Mouse (Mus musculus) adrenal gland, adult (tissue): Measurements from ENCODE around the gene Plod1.

Experiments used
- DNase-seq, 2 experiments: peaks; one replicate each; pipeline ENCODE4 v3.0.0; 2022 to 2023; ENCODE audit warnings: low spot score in 1 of 2; ENCODE audit not compliant: inconsistent age in 2 of 2

The Plod1 gene

DNA sequence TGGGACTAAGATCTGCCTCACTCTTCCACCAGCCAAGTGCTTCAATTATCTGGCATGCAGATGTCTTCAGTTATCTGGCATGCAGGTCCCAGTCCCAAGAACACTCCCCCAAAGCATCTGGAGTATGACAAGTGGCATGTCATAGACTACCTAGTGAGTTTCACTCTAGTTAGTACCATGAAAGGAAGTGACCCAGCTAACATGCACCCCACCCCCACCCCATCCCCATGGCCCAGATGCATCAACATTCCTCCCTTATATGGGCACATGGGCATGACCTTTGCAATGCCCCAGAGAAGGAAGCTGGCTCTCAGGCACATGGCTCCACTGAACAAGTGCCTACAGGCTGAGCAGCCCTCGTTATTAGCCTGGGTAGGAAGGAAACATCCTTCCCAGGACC, 40.2 kb downstream of the Plod1 start:
- DNase-seq, result no peak

DNA sequence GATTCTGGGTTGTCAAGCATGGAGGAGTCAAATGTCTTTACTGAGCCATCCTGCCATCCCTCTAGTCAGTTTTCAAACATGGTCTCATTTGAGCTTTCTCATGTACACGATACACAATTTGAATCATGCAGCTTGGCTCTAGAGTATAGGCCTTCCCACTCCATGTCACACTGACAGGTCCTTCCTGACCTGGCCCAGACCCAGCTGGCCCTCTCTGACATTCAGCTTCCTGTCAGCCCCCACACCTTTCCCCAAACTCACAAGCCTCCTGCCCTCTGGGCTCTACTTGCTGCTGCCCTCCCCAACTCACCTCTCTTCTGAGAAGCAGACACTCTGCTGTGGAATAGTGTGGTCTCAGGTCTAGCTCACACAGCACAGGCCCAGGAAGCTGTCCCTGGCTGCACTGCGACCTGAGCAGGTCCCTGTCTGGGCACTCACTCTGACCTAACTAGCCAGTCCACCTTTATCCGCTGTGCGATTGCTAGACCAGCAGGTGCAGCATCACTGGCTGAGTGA, 40.7 kb downstream of the Plod1 start:
- no peak for DNase-seq

DNA sequence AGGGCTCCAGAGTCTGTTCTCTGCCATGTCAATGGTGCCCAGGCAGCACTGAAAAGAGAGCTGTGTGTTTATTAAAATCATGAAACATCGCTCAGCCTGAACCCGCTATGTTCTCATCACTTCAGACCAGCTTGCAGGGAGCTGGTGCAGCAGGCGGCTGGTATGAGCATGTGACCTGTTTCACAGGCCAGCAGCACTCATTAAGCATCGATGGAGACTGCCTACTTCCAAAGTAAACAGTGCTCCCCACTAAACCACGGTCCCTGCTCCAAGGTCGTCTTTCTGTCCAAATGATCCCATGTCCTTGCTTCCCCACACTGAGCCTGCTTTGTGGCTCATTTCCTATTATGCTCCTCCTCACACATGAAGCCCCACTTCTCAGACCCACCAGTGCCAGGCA, 46.2 kb downstream of the Plod1 start:
- peak in 1 of 2 experiments; percentile 74 for DNase-seq

DNA sequence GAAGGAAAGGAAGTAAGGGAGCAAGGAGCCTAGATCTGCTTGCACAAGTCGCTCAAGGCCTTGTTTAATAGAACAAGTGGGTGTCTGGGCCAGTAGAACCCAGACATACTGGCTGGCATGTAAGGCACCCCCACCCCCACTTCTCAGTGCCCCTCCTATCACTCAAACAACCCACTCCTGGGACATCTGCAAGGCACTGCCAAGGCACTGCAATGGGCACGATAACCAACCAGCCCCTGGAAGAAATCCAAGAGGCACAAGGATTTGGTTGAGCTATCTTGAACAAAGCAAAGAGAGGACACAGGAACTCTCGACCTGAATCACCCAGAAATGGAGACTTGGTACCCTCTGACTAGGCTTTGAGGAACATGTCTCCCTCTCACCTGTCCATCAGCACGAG, 48.3 kb downstream of the Plod1 start:
- no peak for DNase-seq

DNA sequence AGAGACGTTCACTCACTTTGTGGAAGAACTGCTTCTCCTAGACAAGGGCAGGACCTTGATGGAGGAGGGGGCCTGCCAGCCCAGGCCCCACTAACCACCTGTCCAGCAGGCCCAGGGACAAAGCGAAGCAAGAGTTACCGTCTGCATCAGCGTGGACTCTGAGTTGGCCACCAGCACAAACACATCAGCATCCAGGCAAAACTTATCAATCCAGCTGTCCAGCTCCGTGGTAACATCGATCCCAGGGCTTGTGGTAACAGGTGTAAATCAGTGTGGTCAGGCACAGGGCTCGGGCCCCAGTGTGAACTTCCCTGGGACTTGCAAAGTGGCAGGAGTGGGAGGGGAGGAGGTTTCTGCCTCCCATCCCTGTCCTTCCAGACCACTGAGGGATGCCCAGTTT, 49.3 kb downstream of the Plod1 start:
- no peak for DNase-seq

DNA sequence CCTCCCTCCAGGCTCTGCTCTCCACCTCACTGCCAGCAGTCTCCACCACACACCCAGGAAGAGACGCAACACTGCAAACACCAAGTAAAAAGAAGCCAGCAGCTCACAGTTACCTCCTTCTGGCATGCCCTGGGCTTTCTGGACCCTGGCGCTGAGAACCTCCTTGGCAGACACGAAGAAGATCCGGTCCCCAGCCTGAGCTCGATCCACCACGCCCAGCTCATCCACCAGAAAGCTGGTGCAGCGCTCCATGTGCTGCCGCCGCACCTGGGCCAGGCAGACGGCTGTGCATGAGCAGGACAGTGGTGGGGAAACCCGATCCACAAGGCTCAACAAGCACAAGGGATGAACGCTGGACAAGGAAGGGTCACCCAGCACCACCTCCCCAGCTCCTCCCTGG, 50.4 kb downstream of the Plod1 start:
- no peak for DNase-seq

DNA sequence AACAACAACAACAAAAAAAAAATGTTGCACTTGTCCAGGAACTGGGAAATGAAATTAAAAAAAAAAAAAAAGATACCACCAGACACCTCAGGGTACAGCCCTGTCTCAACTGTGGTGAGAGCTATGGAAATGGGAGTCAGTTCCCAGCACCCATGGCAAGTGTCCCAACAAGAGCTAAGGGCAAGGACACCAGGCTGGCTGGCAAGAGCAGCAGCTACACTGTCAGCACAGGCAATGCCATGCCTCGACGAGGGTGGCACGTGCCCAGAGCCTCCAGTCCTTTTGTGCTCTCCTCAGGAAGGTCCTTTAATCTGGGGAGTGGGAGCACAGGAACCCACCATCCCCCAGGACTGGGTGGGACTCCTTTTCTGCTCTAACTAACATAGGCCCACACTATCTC, 52.4 kb downstream of the Plod1 start:
- DNase-seq, result peak in 1 of 2 experiments; percentile 72

DNA sequence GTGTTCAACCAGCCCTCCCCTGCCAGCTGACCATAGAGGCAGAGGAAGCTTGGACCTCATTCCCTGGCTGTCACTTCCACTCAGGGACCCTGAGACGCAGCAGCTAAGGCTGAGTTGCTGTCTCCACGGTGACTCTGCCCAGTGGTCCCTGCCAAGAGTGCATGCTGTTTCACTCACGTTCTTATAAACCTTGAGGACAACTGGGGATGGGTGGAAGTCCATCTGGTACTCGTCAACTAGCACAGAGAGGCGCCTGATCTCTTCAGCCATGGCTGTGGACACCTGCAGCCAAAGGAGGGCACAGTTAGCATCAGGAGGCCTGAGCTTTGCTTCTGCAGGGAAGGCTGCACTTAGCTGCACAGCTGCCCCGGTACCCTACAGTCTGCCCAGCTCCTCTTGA, 53.5 kb downstream of the Plod1 start:
- no peak for DNase-seq

DNA sequence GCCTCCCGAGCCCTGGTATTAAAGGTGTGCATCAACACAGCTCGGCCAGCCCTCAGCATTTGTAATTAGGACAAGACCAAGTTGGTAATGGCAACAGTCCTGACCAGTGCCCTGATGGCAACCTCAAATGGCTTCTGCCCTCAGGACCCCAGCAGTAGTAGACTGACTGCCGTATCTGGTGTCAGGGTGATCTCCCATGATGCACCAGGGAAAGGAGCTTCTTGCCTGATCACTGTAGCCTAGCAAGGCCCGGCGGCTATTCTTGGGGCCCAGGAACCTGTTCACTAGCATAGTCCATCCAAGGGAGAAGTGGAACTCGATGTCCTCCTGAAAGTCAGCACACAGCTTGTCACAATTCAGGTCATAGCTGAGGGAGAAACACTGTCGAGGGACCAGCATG, 54.8 kb downstream of the Plod1 start:
- no peak for DNase-seq

DNA sequence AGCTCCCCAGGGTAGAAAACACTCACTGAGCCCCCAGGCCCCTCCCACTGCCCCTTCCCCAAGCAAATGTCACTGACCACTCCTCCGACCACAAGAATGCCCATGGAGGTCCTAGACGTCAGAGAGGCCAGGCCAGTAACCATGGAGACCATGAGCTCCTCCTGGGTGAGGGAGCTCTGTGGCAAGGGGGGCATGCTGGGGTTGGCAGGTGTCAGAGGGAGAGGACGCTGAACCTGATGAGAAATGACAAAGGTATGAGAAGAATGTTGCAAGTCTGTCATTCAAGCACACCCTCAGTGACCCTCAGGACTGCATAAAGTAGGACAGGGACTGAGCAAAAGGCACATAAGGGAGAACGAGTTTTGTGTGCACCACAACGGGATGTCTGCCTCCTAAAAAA, 56.7 kb downstream of the Plod1 start:
- DNase-seq, result no peak

DNA sequence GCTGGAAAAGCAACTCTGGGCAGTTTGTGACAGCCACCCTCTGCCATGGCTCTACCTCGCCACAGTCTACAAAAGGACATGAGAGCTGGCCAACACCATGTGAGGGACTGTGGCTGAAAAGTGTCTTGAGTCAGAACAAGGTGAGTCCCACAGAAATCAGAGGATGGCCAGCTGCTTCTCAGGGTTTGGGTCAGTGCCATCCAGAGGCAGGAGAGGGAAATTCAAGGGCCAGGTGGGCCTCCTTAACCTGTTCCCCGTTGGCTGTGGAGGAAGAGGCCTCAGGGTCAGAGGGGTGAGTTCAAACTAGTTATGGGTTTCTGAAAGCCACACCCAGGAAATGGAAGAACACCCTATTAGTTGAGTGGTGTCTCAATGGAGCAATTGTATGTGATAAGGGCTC, 57.1 kb downstream of the Plod1 start:
- DNase-seq, result no peak

DNA sequence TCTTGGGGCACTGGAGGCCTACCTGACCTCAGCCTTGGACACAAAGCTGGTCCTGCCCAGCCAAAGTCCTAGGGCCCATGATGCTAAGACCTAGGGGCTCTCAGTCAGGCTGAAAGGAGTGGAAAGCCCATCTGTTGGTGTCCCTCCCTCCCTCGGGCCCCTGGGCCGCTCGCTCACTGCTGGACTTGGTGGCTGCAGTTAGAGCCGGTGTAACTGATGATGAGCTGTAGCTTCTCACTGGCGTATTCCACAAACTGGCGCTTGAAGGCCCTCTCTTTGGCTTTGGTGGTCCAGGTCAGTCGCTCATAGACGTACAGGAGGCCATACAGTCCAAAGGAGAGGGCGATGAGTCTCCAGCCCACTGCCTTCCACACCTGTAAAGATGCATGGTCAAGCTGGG, 58.0 kb downstream of the Plod1 start:
- DNase-seq, result no peak

DNA sequence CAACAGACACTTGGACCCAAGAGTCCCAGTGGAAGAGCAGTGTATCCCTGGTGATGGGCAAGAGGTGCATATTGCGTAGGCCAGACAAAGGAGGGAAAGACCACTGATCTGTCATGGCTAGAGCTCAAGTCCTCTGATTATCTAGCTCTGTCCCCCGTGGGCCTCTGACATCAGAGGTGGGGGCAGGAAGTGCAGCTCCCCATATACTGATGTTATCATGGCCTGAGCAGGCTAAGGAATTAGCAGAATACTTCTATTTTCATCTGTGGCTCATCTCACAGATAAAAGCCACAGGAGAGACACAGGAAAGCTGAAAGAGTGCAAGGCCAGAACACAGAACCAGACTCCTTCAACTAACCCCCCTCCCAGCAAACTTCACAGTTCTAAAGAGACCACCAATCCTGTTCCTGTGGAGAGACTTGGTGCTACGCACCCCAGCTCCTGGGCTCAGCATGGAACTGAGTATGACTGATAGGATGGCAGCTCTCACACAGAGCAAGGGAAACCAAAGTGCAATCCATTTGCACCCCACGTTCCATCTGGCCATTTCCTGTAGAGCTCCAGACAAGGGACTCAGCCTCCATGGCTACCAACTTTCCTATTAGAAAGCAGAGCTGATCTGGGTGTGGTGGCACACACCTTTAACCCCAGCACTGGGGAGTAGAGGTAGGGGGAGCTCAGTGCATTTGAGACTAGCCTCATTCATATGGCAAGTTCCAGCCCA, 60.6 kb downstream of the Plod1 start:
- no peak for DNase-seq

DNA sequence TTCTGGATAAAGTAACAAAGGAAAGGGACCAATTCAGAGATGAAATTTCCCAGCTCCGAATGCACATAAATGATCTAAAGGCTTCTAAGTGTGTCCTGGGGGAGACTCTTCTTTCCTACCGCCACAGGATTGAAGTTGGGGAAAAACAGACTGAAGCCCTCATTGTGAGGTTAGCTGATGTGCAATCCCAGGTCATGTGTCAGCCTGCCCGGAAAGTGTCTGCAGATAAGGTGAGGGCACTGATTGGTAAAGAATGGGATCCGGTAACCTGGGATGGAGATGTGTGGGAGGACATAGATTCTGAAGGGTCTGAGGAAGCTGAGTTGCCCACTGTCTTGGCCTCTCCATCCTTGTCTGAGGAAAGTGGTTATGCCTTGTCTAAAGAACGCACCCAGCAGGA, 67.3 kb downstream of the Plod1 start:
- peak in 1 of 2 experiments; percentile 77 for DNase-seq

DNA sequence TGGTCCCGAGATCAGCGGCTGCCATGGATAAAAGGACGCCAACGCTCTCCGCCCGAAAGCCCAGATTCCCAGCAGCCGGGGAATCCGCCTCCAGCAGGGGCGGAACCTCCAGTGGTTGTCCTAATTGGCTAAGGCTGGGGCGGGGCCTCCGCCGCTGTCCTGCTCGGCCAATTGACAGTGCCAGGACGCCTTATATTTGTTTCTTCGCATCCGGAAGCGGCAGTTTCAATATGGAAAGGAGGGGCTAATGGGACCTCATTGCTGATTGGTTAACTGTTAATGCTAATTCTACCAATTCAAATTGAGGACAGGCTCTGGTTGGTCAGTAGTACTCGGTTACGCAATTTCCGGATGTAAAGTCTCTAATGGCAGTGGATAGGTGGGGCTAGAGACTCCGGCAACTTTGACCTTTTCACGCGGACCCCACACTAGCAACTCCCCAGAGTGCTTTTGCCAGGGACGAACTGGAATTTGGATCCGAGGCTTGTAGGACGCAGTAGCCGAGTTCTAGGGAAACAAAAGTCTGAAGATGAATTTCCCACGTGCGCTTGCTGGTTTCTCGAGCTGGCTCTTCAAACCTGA, 68.0 kb downstream of the Plod1 start, which contains the start of the genes Miip and Fv1:
Gene Miip (minus strand): TSS at position 367 of the 582 bp plus-strand sequence.
Gene Fv1 (plus strand): TSS at position 530 of the 582 bp plus-strand sequence.
- DNase-seq, result peak; percentile 97 to 98

DNA sequence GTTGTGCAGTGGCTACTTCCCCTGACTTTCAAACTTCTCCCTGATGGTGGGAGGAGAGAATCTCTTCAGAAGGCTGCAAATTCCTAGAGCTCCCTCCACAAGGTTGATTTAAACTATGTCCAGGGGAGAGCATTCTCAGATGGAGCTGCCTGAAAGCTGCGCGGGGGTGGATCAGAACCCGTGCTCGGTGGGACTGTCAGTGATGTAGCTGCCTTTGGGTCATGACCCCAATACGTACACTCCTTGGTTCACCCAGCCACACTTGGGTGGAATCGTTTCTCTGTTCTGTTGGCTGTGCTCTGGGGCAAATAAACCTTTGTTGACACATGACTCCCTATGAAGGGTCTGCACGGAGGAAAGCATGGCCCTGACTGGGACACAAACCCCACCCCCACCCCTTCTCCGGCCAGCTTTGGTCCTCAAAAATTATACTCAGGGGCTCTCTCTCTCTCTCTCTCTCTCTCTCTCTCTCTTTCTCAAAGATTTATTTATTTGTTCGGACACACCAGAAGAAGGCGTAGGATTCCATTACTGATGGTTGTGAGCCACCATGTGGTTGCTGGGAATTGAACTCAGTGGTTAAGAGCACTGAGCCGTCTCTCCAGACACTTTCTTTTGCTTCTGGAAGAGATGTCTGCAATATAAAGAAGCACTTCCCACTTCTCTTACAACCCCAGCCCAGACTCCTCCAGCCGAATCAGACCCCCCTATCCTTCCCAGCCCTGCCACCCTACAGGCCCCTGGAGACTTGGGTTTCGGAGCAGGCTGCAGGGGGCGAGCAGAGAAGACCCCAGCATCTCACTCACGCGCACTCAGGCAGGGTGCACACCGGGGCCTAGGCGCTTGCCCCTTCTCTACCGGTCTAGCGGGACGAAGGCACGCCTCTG, 68.8 kb downstream of the Plod1 start:
- peak in 1 of 2 experiments; percentile 72 for DNase-seq

DNA sequence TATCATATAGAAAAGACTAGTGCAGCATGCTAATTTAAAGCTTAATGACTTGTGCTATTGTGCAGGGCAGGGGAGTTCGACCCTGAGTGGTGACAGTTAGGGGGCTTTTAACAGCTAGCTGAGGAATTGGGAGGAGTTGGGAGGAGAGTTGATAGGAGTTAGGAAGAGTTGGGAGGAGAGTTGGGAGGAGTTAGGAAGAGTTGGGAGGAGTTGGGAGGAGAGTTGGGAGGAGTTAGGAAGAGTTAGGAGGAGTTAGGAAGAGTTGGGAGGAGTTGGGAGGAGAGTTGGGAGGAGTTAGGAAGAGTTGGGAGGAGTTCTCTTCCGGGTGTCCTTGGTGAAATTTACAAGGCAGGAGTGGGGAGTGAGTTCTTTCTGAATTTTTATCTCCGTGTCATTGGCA, 69.8 kb downstream of the Plod1 start:
- peak in 1 of 2 experiments; percentile 69 for DNase-seq

DNA sequence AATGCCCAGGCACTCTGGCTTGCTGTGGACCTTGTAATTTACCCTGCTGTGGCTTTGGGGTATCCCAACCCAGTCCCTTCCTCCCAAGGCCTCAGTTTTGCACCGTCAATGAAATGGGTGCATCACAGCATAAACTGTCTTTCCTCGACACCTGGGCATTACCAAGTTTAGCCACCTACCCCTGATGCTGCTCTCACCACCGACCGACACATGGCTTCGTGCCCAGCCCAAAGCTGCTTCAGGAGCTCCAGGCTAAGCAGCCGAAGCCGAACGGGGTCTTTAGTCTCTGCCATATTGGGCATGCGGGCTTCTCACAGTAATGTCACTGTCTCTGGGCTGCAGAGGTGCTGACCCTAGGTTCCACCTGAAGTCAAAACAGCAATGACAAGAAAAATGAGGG, 70.5 kb downstream of the Plod1 start:
- DNase-seq, result no peak

DNA sequence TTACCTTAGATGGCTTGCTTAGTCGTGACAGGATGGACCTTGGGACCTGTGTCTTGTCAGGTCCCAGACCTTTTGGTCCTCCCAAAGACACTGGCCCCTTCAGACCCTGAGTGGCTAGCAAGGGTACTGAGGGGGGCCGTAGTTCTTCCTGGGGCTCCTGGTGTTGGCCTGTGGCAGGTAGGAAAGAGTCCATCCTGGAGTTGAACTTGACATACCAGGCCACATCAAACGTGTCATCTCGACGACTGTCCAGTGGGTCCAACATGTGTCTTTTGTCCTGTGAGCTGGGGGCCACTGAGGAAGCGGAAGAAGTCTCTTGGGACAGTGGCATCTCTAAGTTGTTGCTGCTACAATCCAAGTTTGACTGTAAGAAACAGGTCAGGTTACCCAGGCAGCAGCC, 70.9 kb downstream of the Plod1 start:
- DNase-seq, result no peak

DNA sequence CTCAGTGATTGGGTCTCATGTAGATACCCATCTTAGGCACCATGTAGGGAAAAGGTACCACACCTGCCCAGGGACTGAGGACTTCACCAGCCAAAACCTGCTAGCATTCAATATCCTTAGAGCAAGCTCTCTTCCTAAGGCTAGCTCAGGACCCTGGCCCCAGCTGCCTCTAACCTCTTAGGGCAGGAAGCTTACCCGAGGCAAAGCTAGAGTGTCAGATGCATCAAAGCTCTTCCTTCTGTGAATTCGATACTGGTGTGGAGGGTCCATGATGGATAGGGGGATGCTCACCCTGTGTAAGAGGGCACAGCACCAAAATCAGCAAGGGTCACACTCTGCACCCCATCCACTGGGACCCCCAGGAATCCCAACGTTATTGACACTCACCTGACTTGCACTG, 74.5 kb downstream of the Plod1 start:
- no peak for DNase-seq
